Mouse (Mus musculus) CH12F3 (cell line): ENCODE measurements around the gene Ttc38.

Experiments used
- in situ Hi-C: fragments of 300-500 bp; cut with MboI; formaldehyde crosslinking; loops from 2 replicates; pipeline ENCODE4 v1.14.3; 2020; ENCODE audit warnings: low sequenced_read_pairs

Gene Ttc38

DNA sequence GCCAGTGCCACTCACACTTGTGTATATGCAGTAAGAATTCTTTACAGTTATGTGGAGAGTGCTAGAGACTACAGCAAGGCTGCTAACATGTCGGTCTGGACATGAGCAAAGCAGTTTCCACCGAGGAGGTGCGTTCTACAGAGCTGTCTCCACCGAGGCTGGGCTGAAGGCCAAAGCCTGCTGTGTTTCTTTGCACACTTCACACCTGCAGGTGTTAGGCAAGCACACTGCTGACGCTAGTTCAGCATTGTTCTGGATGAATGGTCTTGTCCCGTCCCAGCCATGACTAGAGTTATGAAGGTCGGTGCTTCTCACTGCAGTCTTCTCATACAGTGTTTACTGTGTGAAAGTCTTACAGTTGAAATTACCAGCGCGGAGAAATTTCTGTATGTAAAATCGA lies 59.9 kb downstream of the Ttc38 start:
- in situ Hi-C loops: no loop called here

DNA sequence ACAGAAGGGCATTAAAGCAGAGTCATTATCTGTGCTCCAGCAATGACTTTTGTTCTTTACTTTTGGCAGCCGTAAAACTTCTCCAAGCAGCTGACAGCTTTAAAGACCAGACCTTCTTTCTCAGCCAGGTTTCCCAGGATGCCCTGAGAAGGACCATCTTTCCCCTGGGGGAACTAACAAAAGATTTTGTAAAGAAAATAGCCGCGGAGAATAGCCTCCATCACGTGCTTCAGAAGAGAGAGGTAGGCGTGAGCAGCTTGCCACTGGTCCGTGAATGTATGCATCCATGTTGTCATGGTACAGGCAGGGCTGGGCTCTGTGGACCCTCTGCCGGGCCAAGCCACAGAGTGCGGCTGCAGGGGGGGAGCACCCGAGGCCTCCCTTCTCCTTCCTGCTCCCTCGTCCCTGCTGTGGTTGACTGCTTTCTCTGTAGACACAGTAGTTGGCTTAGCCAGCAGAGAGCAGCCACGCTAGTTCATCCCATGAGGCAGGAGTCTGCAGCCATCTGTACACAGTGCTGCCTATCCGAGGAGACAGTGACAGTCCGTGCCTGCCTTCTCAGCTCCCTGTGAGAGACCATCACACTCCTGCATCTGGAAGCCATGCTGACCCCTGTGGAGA lies 60.5 kb downstream of the Ttc38 start:
- in situ Hi-C loops: no loop called here

DNA sequence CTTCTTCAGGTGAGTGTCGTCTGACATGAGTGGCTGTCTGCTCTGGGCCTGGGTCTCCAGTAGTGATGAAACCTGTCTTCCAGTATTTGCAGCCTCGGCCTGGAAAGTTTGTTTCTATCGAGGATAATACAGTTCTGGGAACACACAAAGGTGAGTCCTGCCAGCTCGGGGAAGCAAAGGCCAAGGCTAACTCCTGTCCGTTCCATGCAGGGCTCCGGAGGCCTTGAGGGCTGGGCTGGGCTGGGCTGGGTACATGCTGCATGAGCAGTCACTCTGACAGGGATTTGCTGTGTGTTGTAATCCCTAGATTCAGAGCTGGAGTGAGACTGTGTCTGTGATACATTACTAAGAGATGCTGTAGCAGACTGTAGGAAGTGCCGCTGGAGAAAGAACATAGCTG lies 61.8 kb downstream of the Ttc38 start:
- in situ Hi-C loops: no loop called here

GRCm38 (mm10) chr15:85896284-85896683 lies 64.2 kb downstream of the Ttc38 start:
- in situ Hi-C loops: no loop called here

DNA sequence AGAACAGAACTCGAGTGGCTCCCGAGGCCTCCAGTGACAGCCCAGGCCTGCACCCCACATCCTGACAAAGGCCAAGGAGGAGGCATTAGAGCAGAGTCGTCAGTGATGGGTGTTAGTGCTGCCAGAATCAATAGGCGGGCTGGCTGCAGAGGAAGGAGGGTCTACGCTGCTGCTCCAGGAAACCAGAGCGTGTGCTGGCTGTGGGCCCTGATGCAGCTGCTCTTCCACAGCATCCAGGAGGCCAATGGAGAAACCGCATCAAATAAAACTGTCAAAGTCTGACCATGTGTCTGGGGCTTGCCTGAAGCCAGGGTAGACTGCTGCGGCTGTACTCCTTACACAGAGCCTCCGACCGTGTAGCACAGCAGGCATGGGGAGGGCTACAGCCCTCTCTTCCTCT lies 65.0 kb downstream of the Ttc38 start:
- in situ Hi-C loops: no loop called here

GRCm38 (mm10) chr15:85899396-85899795 lies 67.3 kb downstream of the Ttc38 start:
- in situ Hi-C loops: no loop called here

GRCm38 (mm10) chr15:85900318-85900717 lies 68.2 kb downstream of the Ttc38 start:
- in situ Hi-C loops: no loop called here

- in situ Hi-C loops: no loop called here
These were observed 68.7 kb downstream of the Ttc38 start for GRCm38 (mm10) chr15:85900801-85901200.

DNA sequence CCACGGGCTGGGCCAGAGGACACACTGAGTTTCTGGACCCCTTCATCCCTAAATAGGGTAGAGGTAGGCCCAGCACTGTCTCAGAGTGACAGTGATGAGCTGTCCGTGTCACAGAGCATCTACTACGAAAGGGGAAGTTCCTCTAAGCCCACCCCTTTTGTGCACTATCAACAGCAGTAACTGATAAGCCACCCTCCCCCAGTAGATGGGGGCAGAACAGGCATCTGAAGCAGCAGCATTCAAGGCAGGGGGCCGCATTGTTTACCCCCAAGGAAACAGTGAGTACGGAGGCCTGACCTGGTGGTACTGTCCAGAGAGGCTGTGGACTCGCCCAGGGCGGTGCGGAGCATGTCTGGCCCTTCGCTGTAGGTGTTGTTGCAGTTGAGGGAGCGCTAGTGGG lies 70.4 kb downstream of the Ttc38 start:
- in situ Hi-C loops: no loop called here

GRCm38 (mm10) chr15:85903826-85904225 lies 71.7 kb downstream of the Ttc38 start:
- in situ Hi-C loops: no loop called here
